Mouse (Mus musculus): ENCODE data around the gene Krtap5-1. TPM values are rescaled to one million over a fixed set of nuclear protein-coding genes. Genes with fewer than 3 reads are reported as not detected.

Krtap5-1 gene
- polyA plus RNA-seq (2014; fragmentation: Illumina TruSeq; extraction: RNeasy Lipid Tissue Mini Kit (QIAGEN cat#74804)), result not detected

DNA sequence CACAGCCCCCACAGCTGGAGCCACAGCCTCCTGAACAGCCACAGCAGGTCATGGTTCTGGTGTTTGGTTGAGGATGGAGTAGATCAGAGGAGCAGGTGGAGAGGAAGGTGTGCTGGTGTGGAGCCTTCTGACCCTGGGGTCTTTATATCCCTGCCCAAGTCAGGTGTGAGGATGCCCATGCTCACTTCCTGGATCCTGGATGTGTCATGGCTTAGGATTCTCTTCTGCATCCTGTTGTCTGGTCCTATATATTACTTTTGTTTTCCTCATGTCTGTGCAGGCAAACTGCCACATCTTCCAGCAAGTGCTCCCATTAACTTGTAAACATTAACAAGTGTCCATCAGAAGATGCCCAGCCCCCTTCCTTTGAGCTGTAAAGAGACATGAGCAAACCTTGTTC, at the start of gene Krtap5-1:
Gene Krtap5-1 (minus strand): TSS at position 101 of the 400 bp plus-strand sequence.

DNA sequence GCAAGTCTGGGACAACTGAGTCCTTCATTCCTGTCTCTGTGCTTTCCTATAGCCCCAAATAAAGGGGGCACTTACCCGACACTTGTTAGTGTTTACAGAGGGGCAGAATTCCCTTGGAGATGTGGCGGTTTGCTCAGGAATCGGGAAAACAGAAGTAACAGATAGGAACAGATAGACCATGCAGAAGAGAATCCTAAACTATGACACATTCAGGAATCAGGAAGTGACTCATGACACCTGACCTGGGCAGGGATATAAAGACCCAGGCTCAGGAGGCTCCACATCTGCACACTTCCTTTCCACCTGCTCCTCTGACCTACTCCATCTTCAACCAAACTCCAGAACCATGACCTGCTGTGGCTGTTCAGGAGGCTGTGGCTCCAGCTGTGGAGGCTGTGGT, 6.3 kb upstream of the Krtap5-1 start, which contains the start of gene Krtap5-4:
Gene Krtap5-4 (plus strand): TSS at position 301 of the 400 bp plus-strand sequence.

DNA sequence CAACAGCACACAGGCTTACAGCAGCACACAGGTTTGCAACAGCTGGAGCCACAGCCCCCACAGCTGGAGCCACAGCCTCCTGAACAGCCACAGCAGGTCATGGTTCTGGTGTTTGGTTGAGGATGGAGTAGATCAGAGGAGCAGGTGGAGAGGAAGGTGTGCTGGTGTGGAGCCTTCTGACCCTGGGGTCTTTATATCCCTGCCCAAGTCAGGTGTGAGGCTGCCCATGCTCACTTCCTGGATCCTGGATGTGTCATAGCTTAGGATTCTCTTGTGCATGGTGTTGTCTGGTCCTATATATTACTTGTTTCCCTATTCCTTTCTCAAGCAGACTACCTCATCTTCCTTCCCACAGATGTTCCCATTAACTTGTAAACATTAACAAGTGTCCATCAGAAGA, 22.7 kb downstream of the Krtap5-1 start, which contains the start of gene Gm4559:
Gene Gm4559 (minus strand): TSS at position 101 of the 400 bp plus-strand sequence.

DNA sequence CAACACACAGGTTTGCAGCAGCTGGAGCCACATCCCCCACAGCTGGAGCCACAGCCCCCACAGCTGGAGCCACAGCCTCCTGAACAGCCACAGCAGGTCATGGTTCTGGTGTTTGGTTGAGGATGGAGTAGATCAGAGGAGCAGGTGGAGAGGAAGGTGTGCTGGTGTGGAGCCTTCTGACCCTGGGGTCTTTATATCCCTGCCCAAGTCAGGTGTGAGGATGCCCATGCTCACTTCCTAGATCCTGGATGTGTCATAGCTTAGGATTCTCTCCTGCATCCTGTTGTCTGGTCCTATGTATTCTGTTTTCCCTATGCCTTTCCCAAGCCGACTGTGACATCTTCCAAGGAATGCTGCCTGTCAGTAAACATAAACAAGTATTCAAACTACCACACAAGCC, 38.7 kb downstream of the Krtap5-1 start, which contains the start of gene Gm2431:
Gene Gm2431 (minus strand): TSS at position 101 of the 400 bp plus-strand sequence.

Other genes with a start within 250 kb of the Krtap5-1 start
- 10.5 TPM for gene Mob2, start 236.1 kb downstream of the Krtap5-1 start, polyA plus RNA-seq (2014; fragmentation: Illumina TruSeq; extraction: RNeasy Lipid Tissue Mini Kit (QIAGEN cat#74804))
- 0.43 TPM for gene Dusp8, start 201.3 kb downstream of the Krtap5-1 start, polyA plus RNA-seq (2014; fragmentation: Illumina TruSeq; extraction: RNeasy Lipid Tissue Mini Kit (QIAGEN cat#74804))
- gene Gm45618, start 176.4 kb downstream of the Krtap5-1 start, polyA plus RNA-seq (2014; fragmentation: Illumina TruSeq; extraction: RNeasy Lipid Tissue Mini Kit (QIAGEN cat#74804)), result not detected
- gene Gm39115, start 161.1 kb downstream of the Krtap5-1 start, polyA plus RNA-seq (2014; fragmentation: Illumina TruSeq; extraction: RNeasy Lipid Tissue Mini Kit (QIAGEN cat#74804)), result not detected
- not detected for gene Gm45337, start 152.5 kb downstream of the Krtap5-1 start, polyA plus RNA-seq (2014; fragmentation: Illumina TruSeq; extraction: RNeasy Lipid Tissue Mini Kit (QIAGEN cat#74804))
- not detected for gene Gm29735, start 140.0 kb downstream of the Krtap5-1 start, polyA plus RNA-seq (2014; fragmentation: Illumina TruSeq; extraction: RNeasy Lipid Tissue Mini Kit (QIAGEN cat#74804))
- not detected for gene Gm4553, start 131.4 kb downstream of the Krtap5-1 start, polyA plus RNA-seq (2014; fragmentation: Illumina TruSeq; extraction: RNeasy Lipid Tissue Mini Kit (QIAGEN cat#74804))
- gene Krtap5-2, start 121.1 kb downstream of the Krtap5-1 start, polyA plus RNA-seq (2014; fragmentation: Illumina TruSeq; extraction: RNeasy Lipid Tissue Mini Kit (QIAGEN cat#74804)), result not detected
- not detected for gene Gm10153, start 106.7 kb downstream of the Krtap5-1 start, polyA plus RNA-seq (2014; fragmentation: Illumina TruSeq; extraction: RNeasy Lipid Tissue Mini Kit (QIAGEN cat#74804))
- not detected for gene Krtap5-3, start 95.8 kb downstream of the Krtap5-1 start, polyA plus RNA-seq (2014; fragmentation: Illumina TruSeq; extraction: RNeasy Lipid Tissue Mini Kit (QIAGEN cat#74804))
- gene Gm7579, start 85.3 kb downstream of the Krtap5-1 start, polyA plus RNA-seq (2014; fragmentation: Illumina TruSeq; extraction: RNeasy Lipid Tissue Mini Kit (QIAGEN cat#74804)), result not detected
- gene Krtap5-5, start 67.1 kb downstream of the Krtap5-1 start, polyA plus RNA-seq (2014; fragmentation: Illumina TruSeq; extraction: RNeasy Lipid Tissue Mini Kit (QIAGEN cat#74804)), result not detected
- gene Gm40460, start 56.0 kb downstream of the Krtap5-1 start, polyA plus RNA-seq (2014; fragmentation: Illumina TruSeq; extraction: RNeasy Lipid Tissue Mini Kit (QIAGEN cat#74804)), result not detected
- gene Gm2431, start 38.8 kb downstream of the Krtap5-1 start, polyA plus RNA-seq (2014; fragmentation: Illumina TruSeq; extraction: RNeasy Lipid Tissue Mini Kit (QIAGEN cat#74804)), result not detected
- gene Gm4559, start 22.8 kb downstream of the Krtap5-1 start, polyA plus RNA-seq (2014; fragmentation: Illumina TruSeq; extraction: RNeasy Lipid Tissue Mini Kit (QIAGEN cat#74804)), result not detected
- gene Krtap5-4, start 6.4 kb upstream of the Krtap5-1 start, polyA plus RNA-seq (2014; fragmentation: Illumina TruSeq; extraction: RNeasy Lipid Tissue Mini Kit (QIAGEN cat#74804)), result not detected
- gene Ifitm10, start 76.6 kb upstream of the Krtap5-1 start, polyA plus RNA-seq (2014; fragmentation: Illumina TruSeq; extraction: RNeasy Lipid Tissue Mini Kit (QIAGEN cat#74804)), result not detected
- gene Gm49369, start 85.5 kb upstream of the Krtap5-1 start, polyA plus RNA-seq (2014; fragmentation: Illumina TruSeq; extraction: RNeasy Lipid Tissue Mini Kit (QIAGEN cat#74804)), result 29.8 TPM
- 23.6 TPM for gene Ctsd, start 90.9 kb upstream of the Krtap5-1 start, polyA plus RNA-seq (2014; fragmentation: Illumina TruSeq; extraction: RNeasy Lipid Tissue Mini Kit (QIAGEN cat#74804))
- not detected for gene Syt8, start 137.7 kb upstream of the Krtap5-1 start, polyA plus RNA-seq (2014; fragmentation: Illumina TruSeq; extraction: RNeasy Lipid Tissue Mini Kit (QIAGEN cat#74804))
- not detected for gene Tnni2, start 144.7 kb upstream of the Krtap5-1 start, polyA plus RNA-seq (2014; fragmentation: Illumina TruSeq; extraction: RNeasy Lipid Tissue Mini Kit (QIAGEN cat#74804))
- 8.0 TPM for gene Lsp1, start 163.7 kb upstream of the Krtap5-1 start, polyA plus RNA-seq (2014; fragmentation: Illumina TruSeq; extraction: RNeasy Lipid Tissue Mini Kit (QIAGEN cat#74804))
- not detected for gene Tnnt3, start 201.7 kb upstream of the Krtap5-1 start, polyA plus RNA-seq (2014; fragmentation: Illumina TruSeq; extraction: RNeasy Lipid Tissue Mini Kit (QIAGEN cat#74804))
- gene Mrpl23, start 235.6 kb upstream of the Krtap5-1 start, polyA plus RNA-seq (2014; fragmentation: Illumina TruSeq; extraction: RNeasy Lipid Tissue Mini Kit (QIAGEN cat#74804)), result 1.9 TPM

Data from ovary, adult 10 weeks (tissue).